Mouse (Mus musculus) 3134 (cell line): ENCODE data around the gene Adgrb3.

Experiments
- DNase-seq: peaks from one replicate; pipeline ENCODE4 v3.0.0-alpha.2; 2011; ENCODE audit warnings: low spot score; ENCODE audit not compliant: insufficient read length; ENCODE audit errors: extremely low read depth

The Adgrb3 gene

GRCm38 (mm10) chr1:25828971-25829920 is at the start of gene Adgrb3:
Adgrb3 (minus strand) TSS chr1:25829707.
- no peak for DNase-seq

DNA sequence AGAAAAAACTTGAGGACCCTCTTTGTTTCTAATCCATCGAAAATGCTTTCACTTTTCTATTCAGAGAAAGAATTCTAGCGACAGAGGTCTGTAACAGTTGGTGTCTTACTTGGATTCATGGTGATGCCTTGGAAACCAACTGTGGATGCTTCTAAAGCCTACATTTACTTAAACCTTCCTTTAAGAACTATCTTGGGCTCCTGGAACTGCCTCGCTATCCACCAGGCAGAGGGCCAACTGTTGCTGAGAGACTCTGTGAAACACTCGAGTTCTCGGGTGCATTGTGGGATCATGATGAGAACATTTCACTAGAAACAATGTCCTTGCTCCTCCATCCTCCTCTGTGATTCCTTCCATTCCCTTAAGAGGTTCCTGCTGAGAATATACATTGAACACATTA is 48.0 kb upstream of the Adgrb3 start:
- DNase-seq: no peak

GRCm38 (mm10) chr1:25857473-25857872 is 28.0 kb upstream of the Adgrb3 start:
- DNase-seq: no peak

- DNase-seq: no peak
Measured at GRCm38 (mm10) chr1:25854451-25854978, 25.0 kb upstream of the Adgrb3 start.

- no peak for DNase-seq
Measured at GRCm38 (mm10) chr1:25832260-25832659, 2.8 kb upstream of the Adgrb3 start.

- DNase-seq: no peak
Measured at GRCm38 (mm10) chr1:25831521-25831900, 2.0 kb upstream of the Adgrb3 start.

DNA sequence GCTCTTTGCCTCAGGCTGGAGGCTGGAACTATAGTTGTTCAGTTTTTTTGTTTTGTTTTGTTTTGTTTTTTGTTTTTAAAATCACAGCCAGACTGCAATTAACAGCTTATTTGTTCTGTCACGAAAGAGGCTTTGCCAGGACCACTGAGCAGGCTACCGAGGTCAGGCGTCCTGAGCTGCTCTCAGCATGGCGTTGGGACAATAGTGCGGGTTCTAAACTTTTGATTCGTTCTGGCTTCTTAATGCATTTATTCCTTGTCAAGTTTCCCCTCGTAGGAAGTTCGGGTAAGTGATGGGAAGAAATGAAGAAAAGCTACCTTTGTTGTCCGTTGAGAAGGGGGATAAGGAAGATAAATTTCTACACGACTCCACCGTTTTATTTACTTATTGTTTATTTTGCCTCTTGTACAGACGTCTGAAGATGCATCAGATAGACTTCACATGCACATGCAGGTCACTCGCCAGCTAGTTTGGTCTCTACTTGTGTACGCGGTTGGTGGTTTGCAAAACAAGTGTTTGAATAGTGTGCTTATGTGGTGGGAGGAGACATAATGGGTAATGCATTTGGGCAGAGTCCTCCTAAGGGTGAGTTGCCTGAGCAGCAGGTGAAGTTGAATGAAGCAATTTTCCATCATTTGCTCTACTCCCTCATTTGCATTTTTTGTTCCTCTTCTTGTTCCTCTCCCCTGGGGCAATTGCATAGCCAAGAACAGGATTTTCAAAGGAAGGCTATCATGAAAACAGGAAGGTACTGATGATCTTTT is 1.4 kb upstream of the Adgrb3 start:
- DNase-seq: no peak

- DNase-seq: no peak
Measured at GRCm38 (mm10) chr1:25829921-25830751, 629 bp upstream of the Adgrb3 start.

- DNase-seq: no peak
Measured at GRCm38 (mm10) chr1:25828071-25828755, 1.3 kb downstream of the Adgrb3 start.

DNA sequence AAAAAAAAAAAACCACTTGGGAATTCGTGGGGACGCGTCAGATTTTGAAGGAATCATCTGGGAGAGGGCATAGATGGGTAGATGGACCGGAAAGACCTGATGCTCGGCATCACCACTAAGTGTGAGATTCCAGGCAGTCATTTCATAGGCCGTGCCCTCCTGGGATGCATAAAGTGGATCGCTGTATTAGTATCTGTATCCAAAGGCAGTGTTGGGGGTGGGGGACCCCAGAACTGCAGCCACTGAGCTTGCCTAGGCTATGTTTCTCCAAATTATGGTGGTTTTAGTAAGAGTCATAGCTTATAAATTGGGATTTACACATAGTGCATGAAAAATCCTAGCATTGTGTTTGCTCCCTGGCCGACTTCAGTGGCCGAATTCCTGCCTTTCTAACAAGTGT is 2.1 kb downstream of the Adgrb3 start:
- no peak for DNase-seq

GRCm38 (mm10) chr1:25826771-25827170 is 2.7 kb downstream of the Adgrb3 start:
- no peak for DNase-seq

DNA sequence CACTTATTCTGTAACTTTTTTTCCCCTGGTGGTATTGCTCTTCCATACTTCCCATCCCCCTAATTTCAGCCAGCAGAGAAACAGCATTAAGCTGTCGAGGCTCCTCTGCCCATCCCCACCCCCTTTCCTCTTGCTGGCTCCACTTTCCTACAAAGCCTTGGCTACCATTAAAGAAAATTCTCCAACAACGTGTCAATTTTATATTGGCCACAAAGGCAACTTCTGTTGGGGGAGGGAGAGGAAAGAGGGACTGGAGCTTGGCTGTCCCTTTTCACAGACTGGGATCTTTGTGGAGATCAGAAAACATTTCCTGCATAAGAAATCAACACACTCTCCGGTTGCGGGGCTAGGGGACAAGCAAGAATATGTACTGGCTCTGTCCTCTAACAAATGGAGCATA is 4.9 kb downstream of the Adgrb3 start:
- DNase-seq: no peak

GRCm38 (mm10) chr1:25823961-25824360 is 5.5 kb downstream of the Adgrb3 start:
- DNase-seq: no peak

DNA sequence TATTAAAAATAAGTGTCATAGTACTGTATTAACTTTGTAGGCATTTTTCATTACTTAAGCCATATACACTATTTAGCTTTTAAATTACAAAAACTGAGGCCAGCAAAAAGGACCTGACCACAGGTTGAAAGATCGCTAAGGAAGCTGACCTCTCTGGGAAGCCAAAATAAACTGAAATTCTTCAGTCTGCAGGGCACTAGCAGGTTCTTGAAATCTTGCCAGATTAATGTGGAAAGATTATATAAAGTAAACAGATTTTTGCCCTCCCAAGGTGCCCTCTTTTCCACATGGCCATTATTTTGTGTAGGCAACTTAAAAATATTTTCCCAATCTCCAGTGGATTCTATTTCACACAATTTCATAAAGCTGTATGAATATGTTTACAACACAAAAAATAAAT is 14.0 kb downstream of the Adgrb3 start:
- no peak for DNase-seq

- DNase-seq: no peak
Measured at GRCm38 (mm10) chr1:25778784-25779183, 50.7 kb downstream of the Adgrb3 start.

- DNase-seq: no peak
Measured at GRCm38 (mm10) chr1:25777459-25777858, 52.0 kb downstream of the Adgrb3 start.

DNA sequence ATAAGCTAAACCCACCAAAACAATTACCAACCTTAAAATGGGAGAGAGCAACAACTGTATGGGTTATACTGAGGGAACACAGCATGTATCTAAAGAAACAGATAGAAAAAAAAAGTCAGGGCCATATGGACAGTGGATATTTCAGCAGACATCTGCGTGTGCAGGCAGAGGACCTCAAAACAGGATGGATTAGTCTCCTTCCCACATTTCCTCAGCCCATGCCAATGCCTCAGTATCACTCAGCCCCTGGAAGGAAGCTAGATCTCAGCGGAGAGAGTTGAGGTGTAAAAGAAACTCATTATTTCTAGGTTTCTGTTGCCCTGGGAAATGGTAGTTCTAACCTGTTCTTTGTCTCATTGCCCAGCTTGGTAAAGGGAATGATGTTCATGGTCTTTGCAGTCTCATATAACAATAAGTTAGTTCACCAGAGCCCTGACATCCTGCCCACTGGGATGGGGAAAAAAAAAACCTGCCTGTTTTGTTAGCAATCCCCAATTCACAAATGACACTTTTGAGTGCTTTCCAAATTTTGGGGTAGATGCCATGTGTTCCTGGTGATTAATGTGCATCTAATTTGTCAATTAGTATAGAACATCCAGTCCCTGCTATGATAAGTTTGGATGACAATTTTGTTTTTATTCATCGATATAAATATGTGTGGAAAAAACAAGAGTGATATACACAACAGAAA is 53.9 kb downstream of the Adgrb3 start:
- no peak for DNase-seq

DNA sequence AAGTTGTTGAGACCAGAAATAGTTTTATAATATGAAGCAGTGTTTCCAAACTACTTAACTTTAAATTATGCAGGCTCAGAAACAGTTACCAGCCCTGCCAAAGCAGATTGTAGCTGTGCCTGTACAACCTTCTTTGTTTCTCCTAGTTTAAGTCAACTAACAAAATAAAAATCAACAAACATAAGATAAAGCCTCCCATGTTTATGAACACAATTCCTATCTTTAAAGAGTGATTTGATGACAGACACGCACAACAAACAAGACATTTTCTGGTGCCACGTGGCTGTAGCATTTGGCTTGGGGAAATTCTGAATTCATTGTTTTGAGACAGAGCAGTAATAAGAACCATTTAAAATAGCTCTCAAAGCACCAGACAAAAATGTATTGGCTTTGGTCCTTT is 60.5 kb downstream of the Adgrb3 start:
- no peak for DNase-seq

DNA sequence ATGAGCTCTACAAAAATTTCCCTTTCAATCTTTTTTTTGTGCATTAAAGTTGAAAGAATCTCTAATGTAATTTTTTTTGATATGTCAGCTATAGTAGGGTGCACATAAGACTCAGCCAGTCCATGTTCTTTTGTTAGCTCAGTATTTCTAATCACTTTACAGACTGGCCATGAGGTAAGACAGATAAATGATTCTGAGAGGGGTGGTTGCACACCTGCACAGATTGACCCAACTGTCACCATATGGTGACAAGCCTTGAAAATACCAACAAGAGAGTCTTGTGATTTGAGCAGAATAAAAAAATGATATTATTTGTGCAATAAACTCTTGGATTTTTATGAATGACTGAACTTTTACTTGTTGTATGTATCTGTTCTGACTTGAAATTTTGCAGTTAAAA is 74.2 kb downstream of the Adgrb3 start:
- DNase-seq: no peak

- DNase-seq: no peak
Measured at GRCm38 (mm10) chr1:25754528-25754927, 75.0 kb downstream of the Adgrb3 start.
